Mouse (Mus musculus) liver, embryonic 16.5 days (tissue): ENCODE results near the gene Atp13a2. TPM values are rescaled to one million over a fixed set of nuclear protein-coding genes. Genes with fewer than 3 reads are reported as not detected.

Experiments
- ATAC-seq: fragments of 200-750 bp; cut with Nextera tagmentation; 2 replicates; pipeline ENCODE4 v1.8.0; 2017; ENCODE audit warnings: low read depth, mild to moderate bottlenecking, moderate number of reproducible peaks, moderate library complexity
- H3K27ac ChIP-seq: fragments of 300-500 bp; sonication (generic); 2 replicates; pipeline ENCODE4 v1.5.1; 2014; ENCODE audit warnings: mild to moderate bottlenecking, low read length
- H3K27me3 ChIP-seq: fragments of 300-500 bp; sonication (generic); 2 replicates; pipeline ENCODE4 v1.6.1; 2014; ENCODE audit warnings: low read depth, low read length, mixed read lengths; ENCODE audit not compliant: control insufficient read depth, insufficient read depth
- H3K36me3 ChIP-seq: fragments of 300-500 bp; sonication (generic); 2 replicates; pipeline ENCODE4 v1.6.1; 2014; ENCODE audit warnings: mild to moderate bottlenecking; ENCODE audit not compliant: control insufficient read depth, insufficient read depth
- H3K4me1 ChIP-seq: fragments of 300-500 bp; sonication (generic); 2 replicates; pipeline ENCODE4 v1.6.1; 2014; ENCODE audit warnings: low read depth, low read length, mixed read lengths; ENCODE audit not compliant: control insufficient read depth
- H3K4me2 ChIP-seq: fragments of 300-500 bp; sonication (generic); 2 replicates; pipeline ENCODE4 v1.6.1; 2014; ENCODE audit warnings: low read depth, low read length, mixed read lengths
- H3K4me3 ChIP-seq: fragments of 300-500 bp; sonication (generic); 2 replicates; pipeline ENCODE4 v1.5.1; 2014; ENCODE audit warnings: low read depth, mild to moderate bottlenecking, low read length
- H3K9ac ChIP-seq: fragments of 300-500 bp; sonication (generic); 2 replicates; pipeline ENCODE4 v1.6.1; 2014; ENCODE audit warnings: low read depth, low read length
- H3K9me3 ChIP-seq: fragments of 300-500 bp; sonication (generic); replicated peaks from 2 replicates; pipeline ENCODE4 v1.6.1; 2016; ENCODE audit warnings: low read length; ENCODE audit not compliant: control insufficient read depth
- WGBS: fragments of 180-500 bp; shearing (Covaris S2); extraction: QIAGEN DNeasy Blood & Tissue Kit; methylation state at CpG from one replicate; pipeline ENCODE4 v1.1.7; 2014; ENCODE audit not compliant: insufficient replicate concordance; 5-methylcytosine and 5-hydroxymethylcytosine counted together
- polyA plus RNA-seq: library from polyadenylated mRNA; unstranded; fragments of >200 nt; fragmentation: Nextera tagmentation; extraction: Ambion mirVana; gene quantifications from 2 replicates; pipeline ENCODE4 v1.2.1, GENCODE M21; 2015

The Atp13a2 gene
- polyA plus RNA-seq, 1 experiment from 2014 or later = 18.3 TPM

- Histone ChIP-seq H3K4me1 (peaks cover 25% of the 10 kb centered on the region), H3K9me3 (no peaks in the 10 kb centered on the region), H3K36me3 (no peaks in the 10 kb centered on the region), H3K4me2 (no peak overlapping the region), H3K27me3 (no peaks in the 10 kb centered on the region), H3K9ac (no peak overlapping the region), H3K27ac (no peak overlapping the region), H3K4me3 (no peak overlapping the region)
- no peak for ATAC-seq
- 79% methylated on average over 6 of the region's 6 CpGs for WGBS
Observed at GRCm38 (mm10) chr4:140984544-140984943, 2.1 kb upstream of the Atp13a2 start.

- 27% methylated on average over 15 of the region's 15 CpGs for WGBS
- Histone ChIP-seq H3K27ac (no peak overlapping the region), H3K4me3 (peak overlapping the region; percentile 78), H3K4me2 (peak overlapping the region; percentile 97), H3K36me3 (no peaks in the 10 kb centered on the region), H3K9me3 (no peaks in the 10 kb centered on the region), H3K9ac (peak overlapping the region; percentile 74), H3K4me1 (peaks cover 25% of the 10 kb centered on the region), H3K27me3 (no peaks in the 10 kb centered on the region)
- no peak for ATAC-seq
Observed at GRCm38 (mm10) chr4:140986024-140986710, 506 bp upstream of the Atp13a2 start.

DNA sequence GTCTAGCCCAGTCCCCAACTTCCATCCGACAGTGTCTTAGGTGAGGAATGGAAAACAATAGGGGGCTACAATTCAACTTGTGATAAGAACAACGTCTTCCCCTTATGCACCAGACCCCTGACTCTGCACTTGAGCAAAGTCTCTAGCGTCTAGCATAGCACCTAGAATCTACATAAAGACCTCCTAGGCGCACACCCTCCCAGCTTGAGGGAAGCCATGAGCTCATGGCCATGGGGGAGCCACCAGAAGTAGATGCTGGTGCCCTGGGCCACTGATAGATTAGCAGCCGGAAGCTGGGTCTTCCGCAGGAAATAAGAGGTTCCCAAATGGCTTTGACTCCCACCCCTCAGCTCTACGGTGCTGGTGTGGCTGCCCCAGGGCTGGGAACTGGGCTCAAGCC, 803 bp downstream of the Atp13a2 start:
- Histone ChIP-seq H3K27ac (no peak overlapping the region), H3K27me3 (no peaks in the 10 kb centered on the region), H3K9ac (no peak overlapping the region; the same call in 1 of the 2 replicates), H3K4me1 (peaks cover 25% of the 10 kb centered on the region), H3K4me2 (peak overlapping the region; percentile 97), H3K36me3 (no peaks in the 10 kb centered on the region), H3K4me3 (peak overlapping the region; percentile 78), H3K9me3 (no peaks in the 10 kb centered on the region)
- 3% methylated on average over 7 of the region's 7 CpGs for WGBS
- ATAC-seq = no peak

GRCm38 (mm10) chr4:140988706-140989290, 2.1 kb downstream of the Atp13a2 start:
- H3K4me1 ChIP-seq = peaks cover 19% of the 10 kb centered on the region
- no peak overlapping the region for H3K4me3 ChIP-seq
- peak overlapping the region; percentile 26; the same call in 1 of the 2 replicates for H3K27ac ChIP-seq
- no peaks in the 10 kb centered on the region for H3K36me3 ChIP-seq
- WGBS = 21% methylated on average over 7 of the region's 7 CpGs
- H3K4me2 ChIP-seq = 0 out of 2 replicates have a peak overlapping the region, but pooled peaks have one; percentile 1
- H3K9me3 ChIP-seq = no peaks in the 10 kb centered on the region
- H3K9ac ChIP-seq = no peak overlapping the region
- no peak for ATAC-seq
- H3K27me3 ChIP-seq = no peaks in the 10 kb centered on the region

- H3K36me3 ChIP-seq = no peaks in the 10 kb centered on the region
- no peak overlapping the region for H3K4me3 ChIP-seq
- peaks cover 19% of the 10 kb centered on the region for H3K4me1 ChIP-seq
- WGBS = 63% methylated on average over 14 of the region's 14 CpGs
- H3K27me3 ChIP-seq = no peaks in the 10 kb centered on the region
- no peak overlapping the region for H3K27ac ChIP-seq
- ATAC-seq = no peak
- no peak overlapping the region for H3K4me2 ChIP-seq
- H3K9ac ChIP-seq = no peak overlapping the region
- H3K9me3 ChIP-seq = no peaks in the 10 kb centered on the region
Observed at GRCm38 (mm10) chr4:140989447-140989846, 2.8 kb downstream of the Atp13a2 start.

DNA sequence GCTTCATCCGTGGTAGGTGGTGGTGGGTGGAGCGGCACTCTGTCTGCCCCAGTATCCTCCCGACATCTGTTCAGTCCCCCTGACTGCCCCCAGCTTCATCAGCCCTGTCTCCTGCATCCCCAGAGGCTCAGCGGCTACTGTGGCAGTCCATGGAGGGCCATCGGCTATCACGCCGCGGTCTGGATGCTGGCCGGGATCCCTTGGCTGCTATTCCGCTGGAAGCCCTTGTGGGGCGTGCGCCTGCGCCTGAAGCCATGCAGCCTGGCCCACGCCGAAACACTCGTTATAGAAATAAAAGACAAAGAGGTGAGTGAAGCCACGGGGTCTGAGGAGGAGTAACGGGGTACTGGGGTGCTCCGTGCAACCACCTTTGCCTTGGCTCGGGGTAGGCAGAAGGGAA, 5.5 kb downstream of the Atp13a2 start:
- H3K4me3 ChIP-seq = no peak overlapping the region

DNA sequence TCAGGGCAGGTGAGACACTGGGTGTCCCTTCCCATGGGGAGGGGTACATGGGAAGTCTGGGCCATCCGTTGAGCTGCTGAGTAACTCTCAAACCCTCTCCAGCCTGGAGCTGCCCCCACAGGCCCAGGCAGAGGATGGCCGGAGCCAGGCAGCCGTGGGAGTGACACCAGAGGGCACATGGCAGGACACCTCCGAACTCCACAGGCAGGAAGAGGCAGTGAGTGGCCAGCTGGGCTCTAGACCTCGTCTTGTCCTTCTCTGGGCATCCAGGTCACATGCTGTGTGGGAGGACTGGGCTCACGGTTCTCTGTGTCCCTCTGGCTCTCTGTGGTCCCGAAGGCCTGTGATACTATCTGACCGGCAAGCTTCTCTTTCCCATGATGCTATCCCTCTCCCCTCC, 7.2 kb downstream of the Atp13a2 start:
- no peaks in the 10 kb centered on the region for H3K9me3 ChIP-seq
- no peak overlapping the region for H3K9ac ChIP-seq
- WGBS = 76% methylated on average over 8 of the region's 8 CpGs
- peaks cover 5% of the 10 kb centered on the region for H3K4me1 ChIP-seq
- H3K27me3 ChIP-seq = no peaks in the 10 kb centered on the region
- H3K36me3 ChIP-seq = peaks cover 3% of the 10 kb centered on the region; the same call in 1 of the 2 replicates
- H3K4me3 ChIP-seq = no peak overlapping the region
- no peak for ATAC-seq
- H3K4me2 ChIP-seq = no peak overlapping the region
- H3K27ac ChIP-seq = no peak overlapping the region

More for the DNA sequence above, 5.5 kb downstream of the Atp13a2 start:
- Histone ChIP-seq H3K27ac (no peak overlapping the region), H3K9me3 (no peaks in the 10 kb centered on the region), H3K4me2 (no peak overlapping the region), H3K4me1 (peaks cover 15% of the 10 kb centered on the region), H3K9ac (no peak overlapping the region), H3K27me3 (no peaks in the 10 kb centered on the region), H3K36me3 (no peaks in the 10 kb centered on the region)
- no peak for ATAC-seq
- WGBS = 85% methylated on average over 20 of the region's 20 CpGs

DNA sequence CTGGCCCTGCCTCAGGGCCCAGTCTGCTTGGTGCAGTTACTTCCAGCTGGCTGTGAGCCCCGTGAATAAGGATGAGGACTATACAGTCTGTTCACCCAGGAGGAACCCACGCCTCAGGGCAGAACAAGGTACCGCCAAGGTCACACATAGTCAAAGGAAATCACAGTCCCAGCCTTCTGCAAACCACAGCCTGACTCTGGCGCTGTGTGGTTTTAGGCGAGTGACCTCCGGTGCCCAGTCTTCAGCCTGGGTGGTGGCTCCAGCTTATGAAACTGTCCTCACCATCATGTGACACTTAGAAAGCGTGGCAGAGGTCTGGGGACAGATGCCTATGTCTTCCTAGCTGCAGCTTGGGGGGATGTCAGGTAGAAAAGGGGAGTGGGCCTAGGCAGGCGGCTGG, 9.1 kb downstream of the Atp13a2 start:
- Histone ChIP-seq H3K36me3 (peaks cover 3% of the 10 kb centered on the region; the same call in 1 of the 2 replicates), H3K9ac (no peak overlapping the region)

DNA sequence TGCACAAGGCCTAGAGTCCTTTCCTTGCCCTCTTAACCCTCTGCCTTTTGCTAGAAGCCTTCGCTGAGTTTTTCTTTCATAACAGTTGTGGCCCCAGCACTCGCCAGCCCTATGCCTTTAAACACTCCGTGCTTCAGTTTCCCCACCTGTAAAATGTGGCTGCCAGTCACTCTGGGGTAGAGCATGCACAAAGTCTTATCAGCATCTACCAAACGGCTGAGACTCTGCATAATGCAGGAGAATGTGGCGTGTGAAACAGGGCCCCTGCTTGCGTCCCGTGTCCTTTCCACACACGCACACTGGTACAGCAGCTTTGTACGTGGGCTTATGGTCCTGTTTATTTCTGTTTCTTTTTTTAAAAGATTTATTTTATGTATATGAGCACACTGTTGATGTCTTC, 10.1 kb downstream of the Atp13a2 start:
- Histone ChIP-seq H3K36me3 (peaks cover 3% of the 10 kb centered on the region; the same call in 1 of the 2 replicates), H3K4me3 (no peak overlapping the region), H3K9ac (no peak overlapping the region), H3K27me3 (no peaks in the 10 kb centered on the region), H3K4me2 (no peak overlapping the region), H3K4me1 (peaks cover 4% of the 10 kb centered on the region), H3K27ac (no peak overlapping the region), H3K9me3 (no peaks in the 10 kb centered on the region)
- peak; percentile 47; the same call in 1 of the 2 replicates for ATAC-seq
- 30% methylated on average over 9 of the region's 9 CpGs for WGBS

More for the DNA sequence above, 9.1 kb downstream of the Atp13a2 start:
- WGBS = 76% methylated on average over 8 of the region's 8 CpGs
- Histone ChIP-seq H3K4me1 (peaks cover 4% of the 10 kb centered on the region), H3K27me3 (no peaks in the 10 kb centered on the region), H3K4me2 (no peak overlapping the region), H3K4me3 (no peak overlapping the region), H3K27ac (no peak overlapping the region), H3K9me3 (no peaks in the 10 kb centered on the region)
- ATAC-seq = no peak
